Mouse (Mus musculus) heart, postnatal 0 days (tissue): ENCODE results near the gene Gm19426.

Source experiments
- CTCF ChIP-seq: IDR thresholded peaks from 2 replicates; pipeline ENCODE4 v1.5.1; 2016; ENCODE audit warnings: antibody characterized with exemption, control low read depth, low read depth
- EP300 ChIP-seq: IDR thresholded peaks from 2 replicates; pipeline ENCODE4 v1.6.1; 2016; ENCODE audit warnings: antibody characterized with exemption, low read depth

GRCm38 (mm10) chr2:84761309-84761708 is 17.9 kb upstream of the Gm19426 start:
- TF ChIP-seq EP300 (no peak), CTCF (no peak)
